Mouse (Mus musculus): ENCODE data around the gene Mpo. TPM values are rescaled to one million over a fixed set of nuclear protein-coding genes. Genes with fewer than 3 reads are reported as not detected.

The Mpo gene
- polyA plus RNA-seq, 1 experiment from 2014 or later = 3.7 TPM

GRCm38 (mm10) chr11:87754603-87755002, 38.8 kb upstream of the Mpo start:
- H3K4me2 ChIP-seq (ENCODE audit: low read depth, severe bottlenecking) = no peak overlapping the region
- H3K27ac ChIP-seq (replicated peaks; ENCODE audit: low read depth, low read length) = no peak overlapping the region
- H3K27me3 ChIP-seq (ENCODE audit: control insufficient read depth, insufficient read depth, low read length) = peaks cover 2% of the 10 kb centered on the region; the same call in 1 of the 2 replicates
- DNase-seq (ENCODE audit: low spot score) (no peak), ATAC-seq (ENCODE audit: insufficient number of reproducible peaks, low FRiP score, low TSS enrichment, low read depth) (no peak)
- H3K4me1 ChIP-seq (ENCODE audit: control insufficient read depth, insufficient read depth, low read length) = 0 out of 2 replicates have a peak, but pooled peaks cover under 1% of the 10 kb centered on the region
- no peak overlapping the region for H3K4me3 ChIP-seq (ENCODE audit: low read depth, low read length)
- no peaks in the 10 kb centered on the region for H3K9me3 ChIP-seq (ENCODE audit: control insufficient read depth, low read length)
- WGBS = 75% methylated on average over 5 of the region's 5 CpGs
- H3K36me3 ChIP-seq (ENCODE audit: control insufficient read depth, insufficient read depth, low read length) = no peaks in the 10 kb centered on the region
- no peak overlapping the region for H3K9ac ChIP-seq (ENCODE audit: low read length)

- no peak overlapping the region for H3K4me2 ChIP-seq (ENCODE audit: low read depth, severe bottlenecking)
- no peaks in the 10 kb centered on the region for H3K36me3 ChIP-seq (ENCODE audit: control insufficient read depth, insufficient read depth, low read length)
- no peak for ATAC-seq (ENCODE audit: insufficient number of reproducible peaks, low FRiP score, low TSS enrichment, low read depth)
- 81% methylated on average over 17 of the region's 17 CpGs for WGBS
- no peak for DNase-seq (ENCODE audit: low spot score)
- no peak overlapping the region for H3K4me3 ChIP-seq (ENCODE audit: low read depth, low read length)
- no peak overlapping the region for H3K27ac ChIP-seq (replicated peaks; ENCODE audit: low read depth, low read length)
- no peak overlapping the region for H3K9ac ChIP-seq (ENCODE audit: low read length)
- H3K4me1 ChIP-seq (ENCODE audit: control insufficient read depth, insufficient read depth, low read length) = no peaks in the 10 kb centered on the region; the same call in 1 of the 2 replicates
- peaks cover 10% of the 10 kb centered on the region for H3K27me3 ChIP-seq (ENCODE audit: control insufficient read depth, insufficient read depth, low read length)
- no peaks in the 10 kb centered on the region for H3K9me3 ChIP-seq (ENCODE audit: control insufficient read depth, low read length)
These were observed 37.9 kb upstream of the Mpo start for GRCm38 (mm10) chr11:87755360-87756017.

- H3K36me3 ChIP-seq (ENCODE audit: control insufficient read depth, insufficient read depth, low read length) = no peaks in the 10 kb centered on the region
- H3K4me2 ChIP-seq (ENCODE audit: low read depth, severe bottlenecking) = no peak overlapping the region
- no peaks in the 10 kb centered on the region; the same call in 1 of the 2 replicates for H3K4me1 ChIP-seq (ENCODE audit: control insufficient read depth, insufficient read depth, low read length)
- H3K27ac ChIP-seq (replicated peaks; ENCODE audit: low read depth, low read length) = no peak overlapping the region
- peaks cover 19% of the 10 kb centered on the region for H3K27me3 ChIP-seq (ENCODE audit: control insufficient read depth, insufficient read depth, low read length)
- 88% methylated on average over 15 of the region's 15 CpGs for WGBS
- no peak overlapping the region for H3K4me3 ChIP-seq (ENCODE audit: low read depth, low read length)
- ATAC-seq (ENCODE audit: insufficient number of reproducible peaks, low FRiP score, low TSS enrichment, low read depth) = 0 out of 2 replicates have a peak, but pooled peaks have one; percentile 31
- DNase-seq (ENCODE audit: low spot score) = no peak
- H3K9ac ChIP-seq (ENCODE audit: low read length) = no peak overlapping the region
- no peaks in the 10 kb centered on the region for H3K9me3 ChIP-seq (ENCODE audit: control insufficient read depth, low read length)
These were observed 37.0 kb upstream of the Mpo start for GRCm38 (mm10) chr11:87756251-87756820.

GRCm38 (mm10) chr11:87757001-87757954, 36.1 kb upstream of the Mpo start:
- no peaks in the 10 kb centered on the region; the same call in 1 of the 2 replicates for H3K4me1 ChIP-seq (ENCODE audit: control insufficient read depth, insufficient read depth, low read length)
- no peak overlapping the region for H3K9ac ChIP-seq (ENCODE audit: low read length)
- no peaks in the 10 kb centered on the region for H3K9me3 ChIP-seq (ENCODE audit: control insufficient read depth, low read length)
- no peak overlapping the region for H3K27ac ChIP-seq (replicated peaks; ENCODE audit: low read depth, low read length)
- H3K4me3 ChIP-seq (ENCODE audit: low read depth, low read length) = no peak overlapping the region
- no peak for DNase-seq (ENCODE audit: low spot score)
- ATAC-seq (ENCODE audit: insufficient number of reproducible peaks, low FRiP score, low TSS enrichment, low read depth) = no peak
- no peak overlapping the region for H3K4me2 ChIP-seq (ENCODE audit: low read depth, severe bottlenecking)
- peaks cover 28% of the 10 kb centered on the region for H3K27me3 ChIP-seq (ENCODE audit: control insufficient read depth, insufficient read depth, low read length)
- 87% methylated on average over 25 of the region's 25 CpGs for WGBS
- no peaks in the 10 kb centered on the region for H3K36me3 ChIP-seq (ENCODE audit: control insufficient read depth, insufficient read depth, low read length)

GRCm38 (mm10) chr11:87758161-87758911, 35.0 kb upstream of the Mpo start:
- Histone ChIP-seq H3K27ac (replicated peaks; ENCODE audit: low read depth, low read length) (no peak overlapping the region), H3K9ac (ENCODE audit: low read length) (no peak overlapping the region), H3K27me3 (ENCODE audit: control insufficient read depth, insufficient read depth, low read length) (peaks cover 39% of the 10 kb centered on the region), H3K36me3 (ENCODE audit: control insufficient read depth, insufficient read depth, low read length) (no peaks in the 10 kb centered on the region), H3K4me1 (ENCODE audit: control insufficient read depth, insufficient read depth, low read length) (peaks cover under 1% of the 10 kb centered on the region), H3K4me3 (ENCODE audit: low read depth, low read length) (no peak overlapping the region), H3K9me3 (ENCODE audit: control insufficient read depth, low read length) (no peaks in the 10 kb centered on the region), H3K4me2 (ENCODE audit: low read depth, severe bottlenecking) (no peak overlapping the region)
- 82% methylated on average over 7 of the region's 7 CpGs for WGBS
- ATAC-seq (ENCODE audit: insufficient number of reproducible peaks, low FRiP score, low TSS enrichment, low read depth) = no peak
- DNase-seq (ENCODE audit: low spot score) = no peak

GRCm38 (mm10) chr11:87758957-87759608, 34.3 kb upstream of the Mpo start:
- ATAC-seq (ENCODE audit: insufficient number of reproducible peaks, low FRiP score, low TSS enrichment, low read depth) (no peak), DNase-seq (ENCODE audit: low spot score) (no peak)
- no peaks in the 10 kb centered on the region for H3K36me3 ChIP-seq (ENCODE audit: control insufficient read depth, insufficient read depth, low read length)
- H3K27me3 ChIP-seq (ENCODE audit: control insufficient read depth, insufficient read depth, low read length) = peaks cover 46% of the 10 kb centered on the region
- no peak overlapping the region for H3K27ac ChIP-seq (replicated peaks; ENCODE audit: low read depth, low read length)
- H3K4me1 ChIP-seq (ENCODE audit: control insufficient read depth, insufficient read depth, low read length) = peaks cover 7% of the 10 kb centered on the region
- H3K4me3 ChIP-seq (ENCODE audit: low read depth, low read length) = no peak overlapping the region
- no peak overlapping the region for H3K4me2 ChIP-seq (ENCODE audit: low read depth, severe bottlenecking)
- no peak overlapping the region for H3K9ac ChIP-seq (ENCODE audit: low read length)
- no peaks in the 10 kb centered on the region for H3K9me3 ChIP-seq (ENCODE audit: control insufficient read depth, low read length)
- WGBS = 71% methylated on average over 4 of the region's 4 CpGs

- Histone ChIP-seq H3K9ac (ENCODE audit: low read length) (no peak overlapping the region), H3K27ac (replicated peaks; ENCODE audit: low read depth, low read length) (no peak overlapping the region), H3K9me3 (ENCODE audit: control insufficient read depth, low read length) (no peaks in the 10 kb centered on the region), H3K36me3 (ENCODE audit: control insufficient read depth, insufficient read depth, low read length) (no peaks in the 10 kb centered on the region), H3K4me2 (ENCODE audit: low read depth, severe bottlenecking) (no peak overlapping the region), H3K27me3 (ENCODE audit: control insufficient read depth, insufficient read depth, low read length) (peaks cover 52% of the 10 kb centered on the region), H3K4me3 (ENCODE audit: low read depth, low read length) (no peak overlapping the region), H3K4me1 (ENCODE audit: control insufficient read depth, insufficient read depth, low read length) (peaks cover 12% of the 10 kb centered on the region)
- no peak for ATAC-seq (ENCODE audit: insufficient number of reproducible peaks, low FRiP score, low TSS enrichment, low read depth)
- WGBS = 12% methylated on average over 3 of the region's 3 CpGs
- no peak for DNase-seq (ENCODE audit: low spot score)
These were observed 33.8 kb upstream of the Mpo start for GRCm38 (mm10) chr11:87759609-87760005.

All from limb, embryonic 11.5 days (tissue).